Mouse (Mus musculus) lung, postnatal 4 days (tissue): ENCODE results near the gene Insc.

ENCODE experiments used
- DNase-seq, 2 experiments: peaks; one replicate each; pipeline ENCODE4 v3.0.0; 2021

The Insc gene

DNA sequence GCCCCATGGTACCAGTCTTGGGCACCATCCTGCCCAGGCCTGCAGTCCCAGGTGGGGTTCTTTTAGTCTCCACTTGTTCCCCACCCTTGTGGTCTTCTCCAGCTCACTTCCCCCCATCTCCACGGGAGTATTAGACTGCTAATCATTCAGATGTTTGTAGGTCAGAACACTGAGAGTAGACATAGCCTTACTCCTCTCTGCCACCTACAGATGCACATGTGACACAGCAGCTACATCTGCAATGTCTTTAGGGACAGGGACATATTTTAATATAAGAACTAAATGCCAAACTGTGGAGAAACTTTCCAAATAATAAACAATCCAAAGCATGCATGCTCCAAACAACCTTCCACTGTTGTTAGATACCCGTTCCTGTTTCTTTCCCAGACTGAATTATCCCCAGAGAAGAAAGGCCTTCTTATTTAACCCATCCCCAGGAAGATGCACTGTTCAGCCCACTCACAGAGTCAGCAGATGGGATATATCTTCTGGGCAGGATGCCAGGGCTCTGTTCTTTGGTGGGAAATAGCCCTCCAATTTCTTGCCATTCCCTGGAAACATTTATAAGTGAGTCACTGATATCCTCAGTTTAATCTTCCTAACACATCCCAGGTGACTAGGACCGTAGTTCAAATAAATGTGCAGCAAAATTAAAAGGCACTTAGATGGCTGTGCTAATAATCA is 88.9 kb downstream of the Insc start:
- DNase-seq, result no peak

DNA sequence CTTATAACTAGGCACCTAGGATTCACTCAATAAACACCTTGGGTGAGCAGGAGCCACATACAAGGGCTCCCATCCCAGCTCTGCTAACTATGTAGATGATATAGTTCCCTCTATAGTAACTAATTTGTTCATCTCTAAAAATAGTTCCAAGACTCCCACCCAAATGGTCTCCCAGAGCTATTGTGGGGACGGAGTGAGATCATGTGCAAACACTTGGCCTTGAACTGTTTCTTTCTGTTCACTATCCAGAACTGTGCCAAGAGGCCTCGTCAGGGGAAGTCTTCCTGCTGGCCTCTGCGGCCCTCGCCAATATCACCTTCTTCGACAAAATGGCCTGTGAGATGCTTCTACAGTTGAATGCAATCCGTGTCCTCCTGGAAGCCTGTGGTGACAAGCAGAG is 91.0 kb downstream of the Insc start:
- DNase-seq, result no peak

- DNase-seq, result no peak
These were observed 93.8 kb downstream of the Insc start for GRCm38 (mm10) chr7:114837268-114837667.

DNA sequence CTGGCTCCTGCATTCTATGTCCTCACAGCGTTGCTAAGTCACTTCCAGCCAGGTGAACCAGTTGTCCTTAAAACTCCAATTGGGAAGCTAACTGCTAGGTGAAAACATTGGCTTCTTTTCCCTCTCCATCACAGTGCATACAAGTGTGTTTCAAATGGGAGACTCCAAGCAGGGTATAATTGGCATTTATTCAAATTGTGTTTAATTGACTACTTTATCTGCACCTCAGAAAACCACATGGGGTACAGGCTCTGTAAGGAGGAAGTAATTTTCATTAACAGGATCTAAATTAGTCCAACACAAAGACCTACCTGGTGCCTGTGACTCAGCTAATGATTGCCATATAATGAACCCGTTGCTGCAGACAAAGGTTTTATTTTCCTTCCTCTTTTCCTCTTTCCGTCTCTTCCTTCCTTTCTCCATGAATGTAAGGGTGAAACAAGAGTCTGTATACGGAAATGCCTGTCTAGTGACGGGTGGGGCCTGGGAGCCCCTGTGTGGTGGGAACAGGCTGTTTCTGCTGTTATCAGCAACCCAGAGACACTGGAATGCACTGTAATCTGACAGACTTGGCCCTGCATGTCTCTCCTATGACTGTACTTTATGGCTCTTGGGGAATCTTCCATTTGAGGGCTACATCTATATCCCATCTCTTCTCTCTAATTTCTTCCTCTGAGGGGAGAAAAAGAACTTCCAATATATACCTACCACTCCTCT is 96.7 kb downstream of the Insc start:
- no peak for DNase-seq

- no peak for DNase-seq
These were observed 99.2 kb downstream of the Insc start for GRCm38 (mm10) chr7:114842644-114843211.

DNA sequence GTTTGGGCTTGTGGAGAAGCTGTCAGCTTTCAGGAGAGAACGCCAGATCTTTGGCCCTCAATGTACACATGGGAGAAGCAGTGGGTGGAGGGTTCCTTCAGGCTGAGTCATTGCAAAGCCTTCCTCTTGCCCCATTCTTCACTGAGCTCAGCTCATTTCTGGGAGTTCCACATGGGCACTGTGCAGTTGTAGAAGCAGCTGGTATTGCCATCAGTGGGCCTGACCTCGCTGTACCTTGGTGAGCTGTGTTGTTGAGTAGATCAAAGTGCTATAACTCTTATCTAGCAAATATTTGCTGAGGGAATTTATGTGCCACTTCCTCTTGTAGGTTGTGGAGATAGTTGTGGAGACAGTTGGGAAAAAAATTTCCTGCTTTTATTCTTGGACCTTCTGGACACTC is 103.7 kb downstream of the Insc start:
- no peak for DNase-seq

DNA sequence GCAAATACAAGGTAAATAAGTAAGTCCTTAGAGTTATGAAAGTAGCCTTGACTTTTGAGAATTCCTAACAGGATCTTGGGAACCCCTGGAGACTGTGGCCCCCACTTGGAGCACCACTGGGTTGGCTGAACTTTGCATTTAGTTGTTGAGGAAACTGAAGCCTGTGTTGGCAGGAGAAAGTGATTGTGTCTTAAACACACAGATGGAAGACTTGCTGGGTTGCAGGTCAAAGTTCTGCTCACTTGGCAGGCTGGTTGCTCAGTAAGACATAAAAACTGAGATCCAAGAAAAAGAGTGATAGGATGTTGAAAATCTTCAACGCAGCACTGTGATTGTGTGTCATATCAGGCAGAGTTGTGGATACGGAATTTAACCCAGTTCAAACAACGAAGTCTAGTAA is 108.9 kb downstream of the Insc start:
- DNase-seq, result no peak

DNA sequence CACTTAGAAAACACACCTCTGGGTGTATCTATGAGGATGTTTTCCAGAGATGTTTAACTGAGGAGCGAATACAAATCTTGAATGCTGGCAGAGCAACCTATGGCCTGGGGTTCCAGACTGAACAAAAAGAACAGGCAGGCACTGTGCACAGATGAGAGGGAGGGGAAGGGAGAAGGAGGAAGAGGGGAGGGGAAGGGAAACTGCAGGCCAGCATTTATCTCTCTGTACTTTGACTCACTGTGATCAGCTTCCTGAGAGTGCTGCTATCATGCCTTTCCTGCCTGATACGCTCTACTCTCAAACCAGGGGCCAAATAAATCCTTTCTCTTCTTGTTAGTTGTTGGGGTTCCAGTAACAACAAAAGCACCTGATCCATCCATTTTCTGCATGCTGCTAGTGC is 110.7 kb downstream of the Insc start:
- no peak for DNase-seq

- DNase-seq, result no peak
These were observed 117.5 kb downstream of the Insc start for GRCm38 (mm10) chr7:114860858-114861523.

DNA sequence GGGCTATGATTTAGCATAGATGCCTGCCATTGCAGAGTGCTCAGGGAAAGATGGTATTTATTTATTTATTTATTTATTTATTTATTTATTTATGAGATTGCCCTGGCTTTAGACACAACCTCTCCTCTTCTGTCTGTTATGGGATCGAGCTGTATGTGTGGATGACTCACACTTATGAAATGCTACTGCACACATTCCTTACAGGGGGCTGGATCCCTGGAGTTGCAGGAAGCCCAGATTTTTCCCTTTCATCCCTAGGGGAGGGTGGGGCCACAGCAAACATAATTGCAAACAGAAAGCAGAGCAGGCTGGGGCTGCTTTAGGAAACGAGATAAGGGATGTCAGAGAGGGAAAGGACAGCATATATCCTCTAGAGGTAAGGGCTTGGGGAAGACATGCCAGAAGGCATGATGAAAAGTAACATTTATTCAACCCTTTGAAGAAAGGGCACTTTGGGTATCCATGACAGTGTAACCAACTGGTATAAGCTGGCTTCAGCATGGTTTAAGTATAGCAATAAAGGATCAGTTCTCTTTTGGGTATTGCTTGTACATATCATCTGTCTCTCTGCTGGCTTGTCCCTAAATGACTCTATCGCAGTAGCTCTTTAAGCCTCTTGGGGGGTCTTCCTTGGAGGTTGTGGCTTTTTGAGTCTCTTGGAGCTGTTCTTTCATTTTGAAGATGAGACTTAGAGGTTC is 130.0 kb downstream of the Insc start:
- DNase-seq, result no peak

- peak in 1 of 2 experiments; percentile 46 for DNase-seq
These were observed 130.5 kb downstream of the Insc start for GRCm38 (mm10) chr7:114874032-114874441.

DNA sequence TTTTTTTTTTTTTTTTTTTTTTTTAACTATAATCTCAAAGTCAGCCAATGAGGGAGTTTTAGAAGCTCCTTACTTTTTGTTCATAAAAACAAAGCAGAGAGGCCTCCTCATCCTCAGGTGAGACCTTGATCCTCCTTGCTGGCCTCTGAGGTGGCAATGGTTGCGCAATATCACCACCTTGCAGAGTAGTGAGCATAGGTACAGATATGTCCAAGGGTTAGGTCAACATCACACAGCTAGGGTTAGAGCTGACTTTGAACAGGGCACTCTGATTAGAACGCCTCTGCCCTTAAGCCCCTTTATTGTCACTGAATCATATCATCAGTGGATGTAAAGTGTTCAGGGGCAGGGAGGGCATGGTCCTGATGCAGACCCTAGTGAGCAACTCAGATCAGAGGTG is 131.1 kb downstream of the Insc start:
- DNase-seq, result no peak

DNA sequence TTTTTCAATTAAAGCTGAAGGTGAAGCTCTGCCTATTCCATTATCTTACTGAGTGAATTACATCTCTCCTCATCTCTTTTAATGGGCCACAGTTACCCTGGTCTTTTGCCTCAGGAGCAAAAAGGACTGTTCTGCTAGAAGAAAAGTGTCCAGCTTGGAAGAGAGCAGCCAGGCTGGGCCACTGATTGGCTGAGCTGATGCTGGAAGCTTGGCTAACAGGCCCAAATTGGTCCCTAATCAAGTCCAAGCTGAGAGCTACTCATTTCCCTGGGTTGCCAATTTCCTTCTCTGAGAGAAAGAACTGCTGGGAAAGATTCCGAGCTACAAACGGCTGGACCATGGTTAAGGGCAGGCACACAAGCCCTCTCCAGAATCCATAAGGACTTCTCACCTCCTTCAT is 140.1 kb downstream of the Insc start:
- no peak for DNase-seq

DNA sequence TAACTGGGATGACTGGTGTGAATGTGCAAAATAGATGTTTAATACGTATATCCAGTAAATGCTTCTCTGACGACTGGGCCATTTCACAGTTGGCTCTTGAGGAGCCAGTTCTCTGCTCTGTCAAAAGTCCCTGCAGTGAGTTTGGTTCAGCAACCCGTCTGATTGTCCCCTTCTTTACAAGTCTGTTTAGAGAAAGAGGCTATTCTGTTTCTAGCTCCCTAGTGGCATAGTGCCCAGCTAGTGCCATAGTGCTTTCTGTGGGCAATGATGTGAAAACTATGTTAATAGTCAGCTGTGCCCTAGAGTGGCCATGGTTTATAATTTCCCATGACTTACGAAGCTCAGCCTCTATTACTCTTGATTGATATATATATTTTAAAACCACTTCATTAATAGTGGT is 143.4 kb downstream of the Insc start:
- no peak for DNase-seq

DNA sequence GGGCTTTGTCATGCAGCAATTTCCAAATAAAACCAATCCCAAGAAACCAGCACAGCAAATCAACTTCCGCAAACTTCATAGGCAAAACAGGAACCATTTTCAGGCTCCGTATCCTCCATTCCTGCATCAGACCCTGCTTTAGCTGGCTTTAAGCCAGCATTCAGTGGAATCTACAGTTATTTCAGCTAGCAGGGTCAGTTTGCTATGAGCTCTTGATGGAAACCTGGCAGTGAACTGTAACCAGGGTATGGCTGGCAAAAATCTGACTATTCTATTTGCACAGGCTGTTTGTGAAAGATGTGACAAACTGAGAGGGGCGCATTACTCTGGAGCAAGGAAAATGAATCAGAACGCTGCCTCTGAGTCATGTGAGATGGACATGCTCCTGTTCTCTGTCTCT is 146.7 kb downstream of the Insc start:
- DNase-seq, result no peak

- peak in 1 of 2 experiments; percentile 22 for DNase-seq
These were observed 149.2 kb downstream of the Insc start for GRCm38 (mm10) chr7:114892618-114893257.

GRCm38 (mm10) chr7:114893889-114894288 is 150.4 kb downstream of the Insc start:
- no peak for DNase-seq

DNA sequence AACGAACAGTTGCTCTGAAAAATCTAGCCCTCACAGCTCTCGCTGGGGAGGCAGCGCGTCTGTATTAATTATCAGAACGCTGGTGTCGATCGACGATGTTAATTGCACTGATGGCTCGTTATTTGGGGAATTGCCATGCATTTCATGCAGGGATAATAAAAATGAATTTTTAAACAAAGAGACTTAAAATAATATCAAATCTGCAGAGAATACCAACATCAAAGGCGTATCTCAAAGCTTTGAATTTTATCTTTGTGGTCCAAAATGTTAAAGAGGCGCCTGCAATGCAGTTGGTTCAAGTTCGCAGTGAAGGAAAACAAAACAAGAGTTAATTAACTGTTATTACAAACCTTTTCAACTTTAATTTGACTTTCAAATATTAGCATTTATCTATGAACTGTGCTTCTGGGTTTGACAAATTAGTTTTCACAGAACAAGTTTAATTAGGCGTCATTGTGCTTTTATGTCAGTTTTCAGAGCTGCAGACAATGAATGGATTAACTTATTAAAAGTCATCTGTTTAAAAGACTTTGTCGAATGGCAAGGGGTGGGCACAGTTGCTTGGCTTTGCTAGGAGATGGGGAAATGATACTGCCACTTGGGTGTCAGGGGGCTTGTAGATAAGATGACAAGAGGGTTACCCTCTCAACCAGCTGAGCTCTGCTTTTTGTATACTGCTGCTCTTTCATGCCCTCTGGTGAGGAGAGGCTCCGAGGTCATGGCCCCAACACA is 153.6 kb downstream of the Insc start:
- DNase-seq, result no peak
